Mouse (Mus musculus) neural tube, embryonic 14.5 days (tissue): ENCODE measurements around the gene Rabgap1l. TPM values are rescaled to one million over a fixed set of nuclear protein-coding genes. Genes with fewer than 3 reads are reported as not detected.
A peak's percentile ranks its signal among the peaks of the same experiment; 100 is the strongest.

Source experiments
- ATAC-seq: fragments of 200-750 bp; cut with Nextera tagmentation; 2 replicates; pipeline ENCODE4 v1.8.0; 2017; ENCODE audit warnings: low read depth, mild to moderate bottlenecking, moderate TSS enrichment, moderate library complexity
- H3K27ac ChIP-seq: fragments of 300-500 bp; sonication (generic); 2 replicates; pipeline ENCODE4 v1.5.1; 2014; ENCODE audit warnings: low read depth, mild to moderate bottlenecking, control low read depth, low read length, moderate library complexity, mixed read lengths
- H3K27me3 ChIP-seq: fragments of 300-500 bp; sonication (generic); 2 replicates; pipeline ENCODE4 v1.6.1; 2014; ENCODE audit warnings: low read length; ENCODE audit not compliant: control insufficient read depth, insufficient read depth
- H3K36me3 ChIP-seq: fragments of 300-500 bp; sonication (generic); 2 replicates; pipeline ENCODE4 v1.6.1; 2014; ENCODE audit warnings: low read length, mixed read lengths; ENCODE audit not compliant: control insufficient read depth, insufficient read depth
- H3K4me1 ChIP-seq: fragments of 300-500 bp; sonication (generic); 2 replicates; pipeline ENCODE4 v1.6.1; 2014; ENCODE audit warnings: low read length; ENCODE audit not compliant: control insufficient read depth, insufficient read depth
- H3K4me2 ChIP-seq: fragments of 300-500 bp; sonication (generic); 2 replicates; pipeline ENCODE4 v1.6.1; 2014; ENCODE audit warnings: mild to moderate bottlenecking, low read depth, low read length, control low read depth
- H3K4me3 ChIP-seq: fragments of 300-500 bp; sonication (generic); 2 replicates; pipeline ENCODE4 v1.5.1; 2014; ENCODE audit warnings: low read depth, low read length, control low read depth, mixed read lengths
- H3K9ac ChIP-seq: fragments of 300-500 bp; sonication (generic); replicated peaks from 2 replicates; pipeline ENCODE4 v1.6.1; 2014; ENCODE audit warnings: low read depth, mild to moderate bottlenecking, control low read depth, low read length, mixed read lengths
- H3K9me3 ChIP-seq: fragments of 300-500 bp; sonication (generic); 2 replicates; pipeline ENCODE4 v1.6.1; 2016; ENCODE audit warnings: low read length; ENCODE audit not compliant: control insufficient read depth
- WGBS: fragments of 180-500 bp; shearing (Covaris S2); extraction: QIAGEN DNeasy Blood & Tissue Kit; methylation state at CpG from one replicate; pipeline ENCODE4 v1.1.7; 2014; 5-methylcytosine and 5-hydroxymethylcytosine counted together
- polyA plus RNA-seq: library from polyadenylated mRNA; unstranded; fragments of >200 nt; fragmentation: Nextera tagmentation; extraction: Ambion mirVana; gene quantifications from 2 replicates; pipeline ENCODE4 v1.2.1, GENCODE M21; 2014

The Rabgap1l gene
- polyA plus RNA-seq, 1 experiment from 2014 or later, result 61.3 TPM

DNA sequence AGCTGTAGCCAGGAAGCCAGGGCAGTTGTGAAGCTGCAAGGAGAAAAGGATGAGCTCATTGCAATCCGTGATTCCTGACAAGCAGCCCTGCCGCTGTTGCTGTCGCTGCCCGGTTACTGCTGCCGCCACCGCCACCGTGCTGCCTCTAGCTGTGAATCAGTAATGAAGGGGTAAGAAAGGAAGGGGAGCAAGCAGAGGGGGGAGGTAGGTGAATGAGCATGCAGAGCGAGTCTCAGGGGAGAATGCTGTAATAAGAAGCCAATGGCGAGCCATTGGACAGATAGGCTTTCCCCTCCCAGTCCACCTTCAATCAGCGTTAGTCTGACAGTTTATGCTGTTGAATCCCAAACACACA, 441.2 kb downstream of the Rabgap1l start:
- peak overlapping the region; percentile 54 for H3K4me3 ChIP-seq
- H3K9me3 ChIP-seq, result no peaks in the 10 kb centered on the region
- peak overlapping the region; percentile 73 for H3K9ac ChIP-seq
- no peaks in the 10 kb centered on the region for H3K27me3 ChIP-seq
- H3K27ac ChIP-seq, result peak overlapping the region; percentile 92
- peaks cover 15% of the 10 kb centered on the region; the same call in 1 of the 2 replicates for H3K4me1 ChIP-seq
- ATAC-seq, result peak; percentile 93
- WGBS, result under 1% methylated on average over 10 of the region's 10 CpGs
- no peaks in the 10 kb centered on the region for H3K36me3 ChIP-seq
- H3K4me2 ChIP-seq, result peak overlapping the region; percentile 81

DNA sequence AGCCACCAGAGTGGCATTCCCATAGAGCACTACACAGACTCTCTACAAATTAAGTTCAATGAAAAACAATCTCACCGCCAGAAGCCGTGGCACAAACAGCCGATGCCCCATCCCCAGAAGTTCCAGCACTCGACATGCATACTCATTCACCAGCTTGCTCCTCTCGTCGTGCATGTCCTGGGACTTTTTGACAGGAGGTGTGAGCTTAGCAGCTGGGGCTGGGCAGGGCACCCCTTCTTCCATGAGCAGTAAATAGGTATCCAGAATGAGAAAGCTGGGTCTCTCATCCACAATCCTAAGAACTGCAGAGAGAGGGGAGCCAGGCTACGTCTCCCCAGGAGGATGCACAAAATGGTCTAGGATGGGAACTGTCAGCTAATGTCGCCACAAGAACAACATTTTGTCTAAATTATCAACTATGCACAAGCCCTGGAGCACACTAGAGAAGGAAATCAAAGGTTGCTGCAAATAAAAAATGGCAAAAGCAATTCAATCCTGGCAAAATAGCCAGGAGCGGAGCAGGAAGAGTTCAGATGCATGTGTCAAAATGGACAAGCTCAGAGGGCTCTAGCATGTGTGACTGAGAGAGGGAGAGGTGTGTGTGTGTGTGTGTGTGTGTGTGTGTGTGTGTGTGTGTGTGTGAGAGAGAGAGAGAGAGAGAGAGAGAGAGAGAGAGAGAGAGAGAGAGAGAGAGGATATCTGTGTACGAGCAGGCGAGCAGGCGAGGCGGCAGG, 441.7 kb downstream of the Rabgap1l start:
- 8% methylated on average over 13 of the region's 13 CpGs for WGBS

DNA sequence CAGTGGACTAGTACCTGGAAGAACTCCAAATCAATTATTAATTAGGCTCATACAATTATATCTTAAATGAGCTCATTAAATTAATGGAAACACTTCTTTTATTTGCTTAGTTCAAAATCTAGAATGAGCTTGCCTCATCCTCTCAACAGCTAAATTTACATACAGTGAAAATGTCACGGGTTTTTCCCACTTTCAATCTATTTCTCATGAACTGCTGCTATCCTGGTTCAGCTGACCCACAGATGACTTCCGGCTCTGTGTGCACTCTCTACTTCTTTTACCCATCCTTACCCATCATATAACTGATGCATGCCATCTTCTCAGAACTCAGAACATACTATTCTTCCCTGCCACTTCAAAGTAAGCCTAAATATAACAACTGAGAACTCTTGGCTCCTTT, 452.4 kb downstream of the Rabgap1l start:
- Histone ChIP-seq H3K36me3 (no peaks in the 10 kb centered on the region; the same call in 1 of the 2 replicates), H3K27me3 (no peaks in the 10 kb centered on the region), H3K4me1 (no peaks in the 10 kb centered on the region), H3K9ac (no peak overlapping the region), H3K4me2 (no peak overlapping the region), H3K9me3 (no peaks in the 10 kb centered on the region), H3K27ac (no peak overlapping the region), H3K4me3 (no peak overlapping the region)
- no peak for ATAC-seq
- WGBS, result 61% methylated on average over 2 of the region's 2 CpGs

More for the DNA sequence above, 441.7 kb downstream of the Rabgap1l start:
- Histone ChIP-seq H3K4me1 (peaks cover 15% of the 10 kb centered on the region; the same call in 1 of the 2 replicates), H3K36me3 (no peaks in the 10 kb centered on the region), H3K27me3 (no peaks in the 10 kb centered on the region), H3K9me3 (no peaks in the 10 kb centered on the region), H3K4me3 (peak overlapping the region; percentile 54), H3K27ac (peak overlapping the region; percentile 92), H3K9ac (peak overlapping the region; percentile 73), H3K4me2 (peak overlapping the region; percentile 81)
- peak; percentile 50 for ATAC-seq

DNA sequence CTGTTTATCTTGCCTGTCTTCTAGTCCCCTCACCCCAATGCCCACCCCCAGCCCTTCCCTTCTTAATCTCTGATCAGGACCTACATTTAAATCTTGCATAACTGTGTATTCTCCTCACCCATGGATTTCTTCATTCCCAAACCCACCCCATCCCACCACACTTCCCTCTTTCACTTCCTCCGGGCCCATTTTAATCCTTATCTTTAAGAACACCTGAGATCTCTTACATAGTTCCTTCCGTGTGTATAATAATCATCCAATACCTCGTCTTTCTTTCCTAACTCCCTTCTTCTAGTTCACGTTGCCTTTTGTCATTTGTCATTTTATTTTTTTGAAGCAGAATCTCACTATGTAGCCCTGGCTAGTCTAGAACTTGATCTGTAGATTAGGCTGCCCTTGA, 453.6 kb downstream of the Rabgap1l start:
- Histone ChIP-seq H3K4me2 (no peak overlapping the region), H3K9me3 (no peaks in the 10 kb centered on the region), H3K27ac (no peak overlapping the region), H3K27me3 (no peaks in the 10 kb centered on the region), H3K4me1 (no peaks in the 10 kb centered on the region), H3K36me3 (no peaks in the 10 kb centered on the region; the same call in 1 of the 2 replicates), H3K4me3 (no peak overlapping the region), H3K9ac (no peak overlapping the region)
- no peak for ATAC-seq
- WGBS, result 92% methylated on average over 4 of the region's 4 CpGs

DNA sequence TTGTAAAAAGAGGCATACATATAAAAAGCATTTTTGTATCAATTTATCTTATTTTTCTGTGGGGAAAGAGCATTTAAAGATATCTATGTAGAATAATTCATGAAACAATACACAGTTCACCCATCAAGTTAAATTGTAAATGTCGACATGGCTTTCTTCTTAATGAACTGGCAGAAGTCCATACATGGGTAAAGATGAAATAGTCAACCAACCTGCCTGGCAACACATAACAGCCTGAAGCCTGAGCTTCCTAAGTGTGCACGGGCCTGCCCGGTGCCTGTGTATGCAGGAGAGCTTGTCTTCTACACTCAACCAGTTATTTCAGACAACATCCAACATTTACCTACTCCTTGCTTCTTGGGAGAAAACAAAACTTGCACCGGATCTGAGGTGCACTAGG, 458.2 kb downstream of the Rabgap1l start:
- no peak for ATAC-seq
- Histone ChIP-seq H3K9me3 (no peaks in the 10 kb centered on the region), H3K4me3 (no peak overlapping the region), H3K4me1 (no peaks in the 10 kb centered on the region), H3K4me2 (no peak overlapping the region), H3K36me3 (no peaks in the 10 kb centered on the region), H3K27me3 (no peaks in the 10 kb centered on the region), H3K27ac (no peak overlapping the region), H3K9ac (no peak overlapping the region)
- WGBS, result 73% methylated on average over 4 of the region's 4 CpGs

DNA sequence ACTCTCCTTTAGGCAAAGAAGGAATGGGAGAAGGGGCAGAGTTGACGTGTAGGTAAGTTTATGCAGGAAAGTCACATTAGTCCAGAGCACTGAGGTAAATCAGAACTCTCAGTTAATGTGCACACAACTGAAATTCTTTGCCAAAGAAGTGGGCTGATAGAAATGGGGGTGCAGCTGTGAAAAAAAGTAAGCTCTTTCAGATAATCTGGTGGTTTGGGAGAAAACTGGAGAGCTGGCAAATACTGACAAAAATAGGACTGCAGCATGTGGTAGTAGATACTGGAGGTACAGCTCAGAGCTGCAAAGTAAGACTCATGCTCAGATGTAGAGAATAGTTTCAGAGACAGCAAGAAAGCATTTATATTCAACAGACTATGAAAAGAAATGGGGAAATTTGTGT, 462.2 kb downstream of the Rabgap1l start:
- Histone ChIP-seq H3K9ac (no peak overlapping the region), H3K4me2 (no peak overlapping the region), H3K4me1 (no peaks in the 10 kb centered on the region), H3K4me3 (no peak overlapping the region), H3K36me3 (no peaks in the 10 kb centered on the region), H3K27ac (no peak overlapping the region), H3K9me3 (no peaks in the 10 kb centered on the region), H3K27me3 (no peaks in the 10 kb centered on the region)
- 78% methylated on average over 1 of the region's 1 CpGs for WGBS
- no peak for ATAC-seq

DNA sequence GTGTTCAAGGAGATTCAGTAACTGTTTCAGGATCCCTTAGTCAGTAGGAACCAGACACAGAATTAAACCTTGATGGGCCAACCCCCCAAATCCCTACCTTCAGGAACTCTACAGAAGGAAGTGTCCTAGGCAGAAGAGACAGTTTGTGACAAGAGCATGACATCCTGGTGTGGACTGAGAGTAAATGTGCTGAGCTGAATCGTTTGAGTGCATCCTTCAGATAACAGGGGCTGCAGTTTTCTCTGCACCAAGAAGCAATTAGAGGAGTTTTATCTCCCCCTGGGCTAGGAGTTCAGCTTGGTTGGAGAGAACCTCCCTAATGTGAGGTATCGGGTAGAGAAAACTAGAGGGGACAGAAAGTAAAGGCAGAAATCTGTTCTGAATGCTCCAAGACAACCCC, 462.8 kb downstream of the Rabgap1l start:
- Histone ChIP-seq H3K4me2 (no peak overlapping the region), H3K9ac (no peak overlapping the region), H3K9me3 (no peaks in the 10 kb centered on the region), H3K4me1 (no peaks in the 10 kb centered on the region), H3K27me3 (no peaks in the 10 kb centered on the region), H3K36me3 (no peaks in the 10 kb centered on the region), H3K27ac (no peak overlapping the region), H3K4me3 (no peak overlapping the region)
- ATAC-seq, result no peak
- 58% methylated on average over 2 of the region's 2 CpGs for WGBS

DNA sequence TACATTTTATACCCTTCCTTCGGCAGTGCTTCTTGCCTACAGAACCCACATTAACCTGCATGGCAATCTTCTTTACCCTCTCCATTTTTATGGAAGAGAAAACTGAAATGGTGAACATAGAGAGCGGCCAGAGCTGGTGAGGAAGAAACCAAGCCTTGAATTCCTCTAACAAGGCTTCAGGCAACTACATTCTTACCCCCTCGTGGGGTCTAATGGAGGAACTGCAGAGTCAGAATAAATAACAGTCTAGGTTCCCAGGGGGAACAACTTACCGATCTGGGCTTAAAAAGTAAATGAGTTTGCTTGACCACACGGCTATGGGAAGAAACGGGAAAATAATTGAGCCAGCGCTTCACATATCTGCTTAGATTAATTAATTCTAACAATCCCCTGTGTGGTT, 463.2 kb downstream of the Rabgap1l start:
- Histone ChIP-seq H3K27ac (no peak overlapping the region), H3K4me1 (no peaks in the 10 kb centered on the region), H3K9ac (no peak overlapping the region), H3K9me3 (no peaks in the 10 kb centered on the region), H3K4me3 (no peak overlapping the region), H3K27me3 (no peaks in the 10 kb centered on the region), H3K36me3 (no peaks in the 10 kb centered on the region), H3K4me2 (no peak overlapping the region)
- 62% methylated on average over 7 of the region's 7 CpGs for WGBS
- ATAC-seq, result no peak

DNA sequence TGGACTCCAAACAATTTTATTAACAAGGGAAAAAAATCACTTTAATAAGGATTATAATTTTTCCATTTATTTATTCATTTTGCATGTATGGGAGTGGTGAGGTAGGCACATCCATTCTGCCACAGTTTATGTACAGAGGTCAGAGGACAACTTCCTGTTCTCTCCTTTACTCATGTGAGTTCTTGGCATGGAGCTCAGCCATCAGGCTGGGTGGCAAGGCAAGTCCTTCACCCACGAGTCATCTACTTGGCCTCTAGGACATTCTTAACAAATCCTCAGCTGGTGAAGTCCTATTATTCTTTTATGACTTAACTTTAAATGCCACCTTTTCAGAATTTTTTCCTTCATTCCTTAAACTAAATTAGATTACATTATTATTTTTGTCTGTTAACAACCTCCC, 465.5 kb downstream of the Rabgap1l start:
- Histone ChIP-seq H3K9me3 (no peaks in the 10 kb centered on the region), H3K4me1 (no peaks in the 10 kb centered on the region), H3K27me3 (no peaks in the 10 kb centered on the region), H3K4me2 (no peak overlapping the region), H3K4me3 (no peak overlapping the region), H3K27ac (no peak overlapping the region), H3K9ac (no peak overlapping the region), H3K36me3 (no peaks in the 10 kb centered on the region)
- WGBS, result 76% methylated on average over 1 of the region's 1 CpGs
- ATAC-seq, result no peak
